Mouse (Mus musculus) hindbrain, embryonic 16.5 days (tissue): Measurements from ENCODE around the gene Txnrd2. TPM values are rescaled to one million over a fixed set of nuclear protein-coding genes. Genes with fewer than 3 reads are reported as not detected.

Experiments used
- ATAC-seq: fragments of 200-750 bp; cut with Nextera tagmentation; 2 replicates; pipeline ENCODE4 v1.8.0; 2017; ENCODE audit warnings: moderate TSS enrichment, moderate library complexity
- H3K27ac ChIP-seq: fragments of 300-500 bp; sonication (generic); 2 replicates; pipeline ENCODE4 v1.5.1; 2014; ENCODE audit warnings: low read depth, mild to moderate bottlenecking, control low read depth, low read length, moderate library complexity
- H3K27me3 ChIP-seq: fragments of 300-500 bp; sonication (generic); replicated peaks from 2 replicates; pipeline ENCODE4 v1.6.1; 2014; ENCODE audit warnings: low read length; ENCODE audit not compliant: control insufficient read depth, insufficient read depth
- H3K36me3 ChIP-seq: fragments of 300-500 bp; sonication (generic); 2 replicates; pipeline ENCODE4 v1.6.1; 2014; ENCODE audit warnings: mild to moderate bottlenecking, low read length, moderate library complexity, mixed read lengths; ENCODE audit not compliant: control insufficient read depth, insufficient read depth
- H3K4me1 ChIP-seq: fragments of 300-500 bp; sonication (generic); 2 replicates; pipeline ENCODE4 v1.6.1; 2014; ENCODE audit warnings: low read depth, low read length; ENCODE audit not compliant: control insufficient read depth, insufficient read depth
- H3K4me2 ChIP-seq: fragments of 300-500 bp; sonication (generic); 2 replicates; pipeline ENCODE4 v1.6.1; 2014; ENCODE audit warnings: mild to moderate bottlenecking, low read length, control low read depth, moderate library complexity
- H3K4me3 ChIP-seq: fragments of 300-500 bp; sonication (generic); 2 replicates; pipeline ENCODE4 v1.5.1; 2014; ENCODE audit warnings: mild to moderate bottlenecking, low read length, control low read depth, moderate library complexity
- H3K9ac ChIP-seq: fragments of 300-500 bp; sonication (generic); 2 replicates; pipeline ENCODE4 v1.6.1; 2014; ENCODE audit warnings: low read depth, mild to moderate bottlenecking, control low read depth, low read length, moderate library complexity
- H3K9me3 ChIP-seq: fragments of 300-500 bp; sonication (generic); 2 replicates; pipeline ENCODE4 v1.6.1; 2014; ENCODE audit warnings: mild to moderate bottlenecking, low read length, moderate library complexity; ENCODE audit not compliant: control insufficient read depth
- WGBS: fragments of 180-500 bp; shearing (Covaris S2); extraction: QIAGEN DNeasy Blood & Tissue Kit; methylation state at CpG from one replicate; pipeline ENCODE4 v1.1.7; 2014; 5-methylcytosine and 5-hydroxymethylcytosine counted together
- polyA plus RNA-seq: library from polyadenylated mRNA; unstranded; fragments of >200 nt; fragmentation: Nextera tagmentation; extraction: Ambion mirVana; gene quantifications from 2 replicates; pipeline ENCODE4 v1.2.1, GENCODE M21; 2015

The Txnrd2 gene
- polyA plus RNA-seq, 1 experiment from 2014 or later, result 40.6 TPM

DNA sequence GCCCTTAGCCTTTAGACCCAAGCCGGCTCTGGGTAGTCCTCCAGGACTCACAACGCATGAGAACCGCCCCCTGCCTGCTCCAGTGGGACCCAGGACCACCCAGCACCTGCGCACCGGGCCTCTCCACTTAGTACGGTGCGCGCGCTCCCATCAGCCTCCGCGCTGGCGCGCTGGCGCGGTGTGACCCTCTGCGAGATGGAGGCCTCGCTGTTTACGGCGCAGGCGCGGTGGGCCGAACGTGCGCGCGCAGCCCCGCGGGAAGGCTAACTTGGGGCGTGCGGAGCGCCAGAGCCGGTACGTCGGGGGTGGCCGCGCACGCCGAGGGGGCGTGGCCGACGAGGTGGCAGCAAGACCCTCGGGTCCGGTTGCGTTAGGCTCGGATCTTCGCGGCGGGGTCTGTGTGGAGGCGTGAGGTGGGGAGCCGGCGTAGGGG is 72.4 kb downstream of the Txnrd2 start, which contains the start of the genes Gnb1l and Rtl10:
Gene Gnb1l (plus strand): TSS at position 156 of the 433 bp plus-strand sequence.
Gene Rtl10 (plus strand): TSS at position 344 of the 433 bp plus-strand sequence.
- peaks cover 17% of the 10 kb centered on the region for H3K4me1 ChIP-seq
- ATAC-seq, result peak; percentile 99

DNA sequence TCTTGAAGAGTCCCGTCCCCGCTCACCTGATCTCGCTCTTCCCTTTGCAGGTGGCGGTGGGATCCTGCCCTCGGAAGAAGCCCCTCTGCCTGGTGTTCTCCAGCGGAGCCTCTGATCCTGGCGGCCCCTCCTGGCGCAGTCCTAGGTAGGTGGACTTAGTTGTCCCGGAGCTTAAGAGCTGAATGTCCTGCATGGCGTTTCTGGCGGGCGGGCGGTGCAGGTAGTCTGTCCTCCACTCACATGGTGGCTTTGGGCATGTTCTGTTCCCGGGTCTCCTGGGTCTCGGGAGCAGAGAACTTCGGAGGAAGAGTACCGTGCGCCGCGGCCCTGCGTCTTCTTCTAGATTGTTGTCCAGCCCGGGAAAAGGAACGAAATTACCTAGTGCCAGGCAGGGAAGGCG is 72.8 kb downstream of the Txnrd2 start:
- no peaks in the 10 kb centered on the region for H3K9me3 ChIP-seq
- peaks cover 17% of the 10 kb centered on the region for H3K4me1 ChIP-seq
- peak overlapping the region; percentile 94 for H3K9ac ChIP-seq
- H3K36me3 ChIP-seq, result peaks cover 12% of the 10 kb centered on the region
- no peaks in the 10 kb centered on the region for H3K27me3 ChIP-seq
- peak overlapping the region; percentile 93 for H3K27ac ChIP-seq
- H3K4me3 ChIP-seq, result peak overlapping the region; percentile 90
- ATAC-seq, result no peak
- peak overlapping the region; percentile 90 for H3K4me2 ChIP-seq
- WGBS, result under 1% methylated on average over 24 of the region's 24 CpGs

More for the DNA sequence above, 72.4 kb downstream of the Txnrd2 start, which contains the start of the genes Gnb1l and Rtl10:
- H3K27me3 ChIP-seq, result no peaks in the 10 kb centered on the region
- peak within 1 kb of the TSS; percentile 90 for H3K4me2 ChIP-seq
- H3K9me3 ChIP-seq, result no peaks in the 10 kb centered on the region
- H3K9ac ChIP-seq, result peak within 1 kb of the TSS; percentile 94
- H3K4me3 ChIP-seq, result peak within 1 kb of the TSS; percentile 90
- WGBS, result under 1% methylated on average over 28 of the region's 51 CpGs
- H3K27ac ChIP-seq, result peak within 1 kb of the TSS; percentile 93
- H3K36me3 ChIP-seq, result peaks cover 12% of the 10 kb centered on the region

DNA sequence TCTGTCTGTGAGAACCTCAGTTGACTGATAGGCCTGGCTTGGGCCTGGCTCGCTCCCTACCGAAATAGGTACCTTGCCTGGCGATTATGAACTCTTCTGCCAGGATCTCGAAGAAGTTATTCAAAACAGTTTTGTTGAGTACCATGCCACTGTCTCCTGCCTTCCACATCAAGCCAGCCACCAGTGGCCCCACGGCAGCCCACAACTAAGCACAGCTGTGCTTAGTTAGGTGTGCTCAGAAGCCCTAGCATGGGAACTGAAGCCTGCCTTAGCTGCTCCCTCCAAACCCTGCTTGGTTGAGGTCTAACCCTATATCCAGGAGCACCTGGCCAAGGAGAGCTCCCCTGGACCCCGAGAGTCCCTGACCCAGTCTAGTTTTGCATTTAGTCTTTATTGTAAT is 75.3 kb downstream of the Txnrd2 start:
- H3K4me1 ChIP-seq, result peaks cover 17% of the 10 kb centered on the region
- no peak overlapping the region for H3K27ac ChIP-seq
- H3K9ac ChIP-seq, result no peak overlapping the region
- no peak for ATAC-seq
- peaks cover 12% of the 10 kb centered on the region for H3K36me3 ChIP-seq
- no peaks in the 10 kb centered on the region for H3K9me3 ChIP-seq
- no peak overlapping the region for H3K4me3 ChIP-seq
- no peaks in the 10 kb centered on the region for H3K27me3 ChIP-seq
- H3K4me2 ChIP-seq, result no peak overlapping the region
- 96% methylated on average over 6 of the region's 6 CpGs for WGBS

DNA sequence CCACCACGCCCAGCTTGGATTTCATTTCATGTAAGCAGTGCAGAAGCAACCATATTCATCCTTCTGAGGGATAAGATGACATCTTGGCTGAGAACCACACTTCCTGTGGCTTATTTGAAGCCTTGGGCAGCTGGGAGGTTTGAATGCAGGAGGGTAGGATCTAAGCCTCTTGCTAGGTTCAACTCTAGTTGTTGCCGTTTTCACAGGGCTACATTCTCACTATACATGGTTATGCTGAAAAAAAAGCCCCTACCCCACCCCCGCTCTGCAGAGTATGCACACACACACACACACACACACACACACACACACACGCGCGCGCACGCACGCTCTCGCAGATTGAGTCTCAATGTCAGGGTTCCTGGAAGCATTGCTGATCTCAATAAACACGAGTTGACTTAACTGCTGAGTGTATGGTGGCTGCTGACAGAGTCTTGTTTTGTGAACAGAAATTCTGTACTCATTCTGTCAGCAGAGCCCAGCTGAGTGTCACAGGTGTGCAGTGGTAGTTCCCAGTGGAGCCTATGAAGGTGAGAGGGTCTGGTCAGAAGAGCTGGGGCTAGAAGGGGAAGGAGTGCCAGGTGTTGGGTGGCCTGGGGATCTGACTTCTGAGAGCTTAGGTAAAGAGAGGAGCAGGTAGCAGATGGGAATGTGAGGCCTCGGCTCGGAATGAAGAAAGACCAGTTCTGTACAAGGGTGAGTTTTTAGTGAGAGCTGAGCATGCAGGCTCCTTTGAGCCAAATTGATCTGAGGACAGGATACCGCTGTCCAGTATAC is 77.6 kb downstream of the Txnrd2 start:
- no peak for ATAC-seq
- Histone ChIP-seq H3K27me3 (no peaks in the 10 kb centered on the region), H3K4me1 (peaks cover 11% of the 10 kb centered on the region), H3K27ac (no peak overlapping the region), H3K9ac (no peak overlapping the region), H3K9me3 (no peaks in the 10 kb centered on the region), H3K4me2 (no peak overlapping the region), H3K36me3 (peaks cover 12% of the 10 kb centered on the region), H3K4me3 (no peak overlapping the region)
- 96% methylated on average over 14 of the region's 14 CpGs for WGBS

DNA sequence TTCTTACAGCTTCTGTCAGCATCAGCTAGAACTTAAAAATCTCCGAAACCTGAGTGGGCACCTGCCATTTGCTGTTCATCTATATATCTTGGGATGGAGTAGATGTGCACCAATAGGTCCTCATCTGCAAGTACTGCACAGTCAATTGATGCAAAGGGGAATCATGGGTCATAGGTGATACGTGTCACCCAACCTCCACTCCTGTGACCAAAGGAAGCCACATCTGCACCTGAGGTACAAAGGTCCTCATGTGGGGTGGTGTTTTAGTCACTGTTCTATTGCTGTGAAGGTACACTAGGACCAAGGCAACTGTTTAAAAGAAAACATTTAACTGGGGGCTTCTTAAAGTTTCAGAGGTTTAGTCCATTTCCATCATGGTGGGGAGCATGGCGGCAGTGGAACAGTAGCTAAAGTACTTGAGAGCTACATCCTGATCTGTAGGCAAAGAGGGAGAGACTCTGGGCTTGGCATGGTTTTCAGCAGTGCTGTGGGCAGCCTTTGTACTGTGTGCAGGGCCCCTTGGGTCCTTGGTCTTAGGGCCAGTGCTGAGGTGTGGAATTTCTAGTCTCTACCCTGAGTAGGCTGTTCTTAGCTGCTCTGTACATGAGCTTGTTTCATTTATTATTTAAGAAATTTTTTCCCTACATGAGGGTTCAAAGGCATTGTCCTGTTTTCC is 80.5 kb downstream of the Txnrd2 start:
- Histone ChIP-seq H3K4me2 (no peak overlapping the region), H3K4me3 (no peak overlapping the region), H3K9ac (no peak overlapping the region), H3K9me3 (no peaks in the 10 kb centered on the region), H3K27ac (no peak overlapping the region), H3K4me1 (no peaks in the 10 kb centered on the region), H3K27me3 (no peaks in the 10 kb centered on the region), H3K36me3 (peaks cover 5% of the 10 kb centered on the region)
- no peak for ATAC-seq
- WGBS, result 93% methylated on average over 3 of the region's 3 CpGs

DNA sequence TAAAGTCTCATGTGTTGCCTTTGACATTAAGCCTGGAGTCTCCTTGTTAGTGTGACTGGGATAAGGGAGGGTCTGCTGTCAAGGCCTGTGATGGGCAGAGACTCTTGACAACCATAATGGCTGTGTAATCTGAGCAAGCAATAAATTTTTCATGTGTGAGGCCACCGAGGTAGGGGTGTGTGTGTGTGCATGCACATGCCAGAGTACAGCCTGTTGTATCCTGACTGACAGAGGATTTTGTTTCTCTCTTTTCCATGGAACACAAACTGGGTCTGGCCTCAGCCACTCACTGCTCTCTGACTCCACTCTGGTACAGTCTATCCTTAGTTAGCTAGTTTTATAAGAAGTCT is 81.0 kb downstream of the Txnrd2 start:
- Histone ChIP-seq H3K36me3 (0 out of 2 replicates have a peak, but pooled peaks cover under 1% of the 10 kb centered on the region), H3K4me3 (no peak overlapping the region), H3K4me1 (no peaks in the 10 kb centered on the region), H3K9me3 (no peaks in the 10 kb centered on the region), H3K9ac (no peak overlapping the region), H3K4me2 (no peak overlapping the region), H3K27ac (no peak overlapping the region), H3K27me3 (no peaks in the 10 kb centered on the region)
- WGBS, result 75% methylated on average over 1 of the region's 1 CpGs
- no peak for ATAC-seq

DNA sequence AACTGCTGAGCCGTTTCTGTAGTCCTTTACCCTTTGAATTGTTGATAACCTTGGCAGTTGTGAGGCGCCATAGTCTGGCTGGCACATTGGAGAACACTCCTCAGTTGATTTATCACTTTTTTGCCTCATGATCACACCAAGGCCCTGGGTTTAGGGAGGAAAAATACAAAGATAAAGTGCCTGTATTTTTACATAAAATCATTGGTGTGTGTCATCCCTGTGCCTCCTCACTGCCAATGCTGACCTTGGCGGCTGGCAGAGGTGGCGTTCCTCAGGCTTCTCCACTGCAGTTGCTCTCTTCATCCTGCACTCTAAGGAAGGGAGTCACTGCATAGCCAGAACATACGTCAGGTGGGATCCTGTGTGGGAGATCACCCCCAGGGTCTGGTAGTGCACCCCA is 85.6 kb downstream of the Txnrd2 start:
- no peaks in the 10 kb centered on the region for H3K27me3 ChIP-seq
- no peaks in the 10 kb centered on the region for H3K4me1 ChIP-seq
- H3K36me3 ChIP-seq, result no peaks in the 10 kb centered on the region
- no peaks in the 10 kb centered on the region for H3K9me3 ChIP-seq
- no peak overlapping the region for H3K9ac ChIP-seq
- 83% methylated on average over 5 of the region's 5 CpGs for WGBS
- no peak for ATAC-seq
- H3K4me3 ChIP-seq, result no peak overlapping the region
- no peak overlapping the region for H3K4me2 ChIP-seq
- H3K27ac ChIP-seq, result no peak overlapping the region

DNA sequence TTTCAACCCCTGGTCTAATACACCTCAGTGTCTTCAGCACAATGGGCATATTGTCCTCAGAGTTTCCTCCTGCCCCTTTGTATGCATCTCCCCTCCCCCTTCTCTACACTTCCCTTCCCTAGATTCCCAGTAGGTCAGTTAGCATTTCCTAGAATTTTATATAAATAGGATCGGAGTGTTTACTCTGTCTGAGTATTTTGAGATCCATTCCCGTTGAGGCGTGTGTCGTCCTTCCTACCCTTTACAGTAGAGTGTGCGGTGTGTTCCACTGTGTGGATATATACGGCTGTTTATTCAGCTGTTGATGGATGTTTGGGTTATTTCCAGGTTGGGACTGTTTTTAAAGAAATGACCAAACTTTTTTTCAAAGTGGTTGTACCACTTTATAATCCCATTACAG is 87.3 kb downstream of the Txnrd2 start:
- Histone ChIP-seq H3K4me3 (no peak overlapping the region), H3K27me3 (no peaks in the 10 kb centered on the region), H3K9me3 (no peaks in the 10 kb centered on the region), H3K36me3 (no peaks in the 10 kb centered on the region), H3K9ac (no peak overlapping the region), H3K4me1 (no peaks in the 10 kb centered on the region), H3K4me2 (no peak overlapping the region), H3K27ac (no peak overlapping the region)
- 73% methylated on average over 6 of the region's 6 CpGs for WGBS
- no peak for ATAC-seq

DNA sequence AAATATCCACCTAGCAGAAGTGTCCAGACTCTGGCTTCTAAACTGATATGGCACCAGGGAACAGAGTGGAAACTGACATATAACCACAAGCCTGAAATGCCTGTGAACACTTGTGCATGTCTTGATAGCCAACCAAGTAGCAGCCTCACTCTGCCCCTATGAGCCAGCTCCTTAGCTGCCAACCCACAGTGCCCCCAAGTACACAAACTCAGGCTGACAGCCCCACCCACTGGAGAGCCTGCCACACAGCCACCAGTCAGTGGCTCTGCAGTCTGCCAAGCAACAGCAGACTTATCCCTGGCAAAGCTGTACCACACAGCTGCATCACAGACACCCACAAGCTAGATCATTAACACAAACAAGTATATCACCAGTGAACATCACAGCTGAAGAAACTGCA is 91.9 kb downstream of the Txnrd2 start:
- Histone ChIP-seq H3K9me3 (no peaks in the 10 kb centered on the region), H3K27ac (no peak overlapping the region), H3K4me2 (no peak overlapping the region), H3K36me3 (no peaks in the 10 kb centered on the region), H3K27me3 (no peaks in the 10 kb centered on the region), H3K4me1 (no peaks in the 10 kb centered on the region), H3K4me3 (no peak overlapping the region), H3K9ac (no peak overlapping the region)
- no peak for ATAC-seq
